Comparison of ENCODE assay signal across 8 mouse cellular contexts in the genomic region with DNA sequence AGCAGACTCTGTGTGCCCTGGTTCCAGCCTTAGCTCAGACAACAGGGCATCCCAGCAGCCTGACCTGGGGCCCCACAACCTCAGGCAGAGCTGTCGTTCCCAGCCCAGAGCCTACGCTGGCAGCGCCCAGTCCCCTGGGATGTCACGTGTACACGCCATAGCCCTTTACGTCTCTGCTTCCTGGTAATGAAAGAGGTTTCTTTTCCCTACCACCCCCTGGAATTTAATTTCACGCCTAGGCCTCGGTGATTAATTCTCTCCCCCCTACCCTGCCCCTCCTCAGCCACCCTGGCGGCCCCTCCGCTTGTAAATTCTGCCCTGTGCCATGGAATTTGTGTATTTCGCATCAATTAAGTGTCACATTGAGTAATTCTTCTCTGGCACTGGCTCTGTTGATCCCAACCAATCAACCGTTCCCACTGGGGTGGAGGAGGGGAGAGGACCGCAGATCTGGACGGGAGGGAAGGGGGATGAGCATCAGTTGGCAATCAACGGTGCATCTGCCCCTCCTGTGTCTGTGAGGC.
DNase-seq lines count a peak whose midpoint lies in the region; ATAC-seq lines count a peak whose summit lies in the region.

No protein-coding gene starts in this region.

- peak; percentile 58 to 59 for DNase-seq in layer of hippocampus, adult 18-20 months (ENCODE audit: low spot score in 2 of 2)
- no peak for DNase-seq in layer of hippocampus, adult 9-10 months (ENCODE audit: low spot score)
- DNase-seq in embryonic facial prominence, embryonic 14.5 days (ENCODE audit: low spot score) = peak; percentile 80
- peak; percentile 59 to 74 for DNase-seq in layer of hippocampus, postnatal 14 days (ENCODE audit: low spot score in 2 of 2)
- no peak for DNase-seq in heart, postnatal 10 days
- DNase-seq in urinary bladder, postnatal 36 days (ENCODE audit: low spot score in 2 of 2) = no peak
- DNase-seq in kidney, postnatal 10 days = no peak

- no peak overlapping the region for H3K9ac ChIP-seq in embryonic facial prominence, embryonic 14.5 days (ENCODE audit: low read depth, low read length)
- H3K9ac ChIP-seq in neural tube, embryonic 15.5 days (replicated peaks) = no peak overlapping the region

- H3K4me1 ChIP-seq in embryonic facial prominence, embryonic 14.5 days (ENCODE audit: control insufficient read depth, insufficient read depth, low read length) = peaks cover 6% of the 10 kb centered on the region
- peaks cover 38% of the 10 kb centered on the region for H3K4me1 ChIP-seq in neural tube, embryonic 15.5 days

- H3K27me3 ChIP-seq in embryonic facial prominence, embryonic 14.5 days (replicated peaks; ENCODE audit: control insufficient read depth, insufficient read depth, low read length) = no peaks in the 10 kb centered on the region
- H3K27me3 ChIP-seq in neural tube, embryonic 15.5 days (replicated peaks) = no peaks in the 10 kb centered on the region

- WGBS in embryonic facial prominence, embryonic 14.5 days = 34% methylated on average over 15 of the region's 15 CpGs
- WGBS in neural tube, embryonic 15.5 days = 11% methylated on average over 15 of the region's 15 CpGs

- H3K36me3 ChIP-seq in embryonic facial prominence, embryonic 14.5 days (ENCODE audit: control insufficient read depth, insufficient read depth, low read length) = no peaks in the 10 kb centered on the region
- no peaks in the 10 kb centered on the region for H3K36me3 ChIP-seq in neural tube, embryonic 15.5 days

- H3K4me3 ChIP-seq in embryonic facial prominence, embryonic 14.5 days (ENCODE audit: low read depth, low read length) = no peak overlapping the region
- no peak overlapping the region for H3K4me3 ChIP-seq in neural tube, embryonic 15.5 days (replicated peaks)

- no peak overlapping the region; the same call in 1 of the 2 replicates for H3K27ac ChIP-seq in embryonic facial prominence, embryonic 14.5 days (replicated peaks; ENCODE audit: low read depth, low read length)
- H3K27ac ChIP-seq in neural tube, embryonic 15.5 days (replicated peaks) = peak overlapping the region; percentile 88

- no peaks in the 10 kb centered on the region for H3K9me3 ChIP-seq in embryonic facial prominence, embryonic 14.5 days (ENCODE audit: control insufficient read depth, low read length)
- no peaks in the 10 kb centered on the region for H3K9me3 ChIP-seq in neural tube, embryonic 15.5 days (replicated peaks)

- intact Hi-C loops in heart, postnatal 10 days (cut with DNase I) = no loop called here

- peak overlapping the region; percentile 9; the same call in 1 of the 2 replicates for H3K4me2 ChIP-seq in embryonic facial prominence, embryonic 14.5 days (ENCODE audit: low read depth, low read length)
- peak overlapping the region; percentile 9; the same call in 1 of the 2 replicates for H3K4me2 ChIP-seq in neural tube, embryonic 15.5 days

- ATAC-seq in embryonic facial prominence, embryonic 14.5 days (ENCODE audit: low read depth) = peak; percentile 75
- ATAC-seq in neural tube, embryonic 15.5 days (ENCODE audit: low FRiP score) = peak; percentile 54

Comparison
In these comparisons a context has a peak if more than half of its experiments do, and no peak if none do; other contexts are left out.
1. DNase-seq: peak in layer of hippocampus, adult 18-20 months (2 of 2), embryonic facial prominence, embryonic 14.5 days (single experiment) and layer of hippocampus, postnatal 14 days (2 of 2); none in layer of hippocampus, adult 9-10 months (single experiment), heart, postnatal 10 days (0 of 2), urinary bladder, postnatal 36 days (0 of 2) and kidney, postnatal 10 days (single experiment).